Mouse (Mus musculus) midbrain, embryonic 11.5 days (tissue): ENCODE results near the gene Syt1. TPM values are rescaled to one million over a fixed set of nuclear protein-coding genes. Genes with fewer than 3 reads are reported as not detected.

Source experiments
- ATAC-seq: fragments of 200-750 bp; cut with Nextera tagmentation; 2 replicates; pipeline ENCODE4 v1.8.0; 2017; ENCODE audit warnings: moderate TSS enrichment, moderate library complexity; ENCODE audit not compliant: low FRiP score
- DNase-seq: peaks from one replicate; pipeline ENCODE4 v3.0.0; 2015; ENCODE audit warnings: low spot score; ENCODE audit errors: missing footprints
- H3K27ac ChIP-seq: fragments of 300-500 bp; sonication (generic); 2 replicates; pipeline ENCODE4 v1.5.1; 2014; ENCODE audit warnings: low read depth, low read length
- H3K27me3 ChIP-seq: fragments of 300-500 bp; sonication (generic); 2 replicates; pipeline ENCODE4 v1.6.1; 2014; ENCODE audit warnings: mild to moderate bottlenecking, low read length, moderate library complexity, mixed read lengths; ENCODE audit not compliant: control insufficient read depth, insufficient read depth
- H3K36me3 ChIP-seq: fragments of 300-500 bp; sonication (generic); 2 replicates; pipeline ENCODE4 v1.6.1; 2014; ENCODE audit warnings: mild to moderate bottlenecking, low read length, moderate library complexity, mixed read lengths; ENCODE audit not compliant: control insufficient read depth, insufficient read depth
- H3K4me1 ChIP-seq: fragments of 300-500 bp; sonication (generic); 2 replicates; pipeline ENCODE4 v1.6.1; 2014; ENCODE audit warnings: low read length; ENCODE audit not compliant: control insufficient read depth, insufficient read depth
- H3K4me2 ChIP-seq: fragments of 300-500 bp; sonication (generic); 2 replicates; pipeline ENCODE4 v1.6.1; 2014; ENCODE audit warnings: mild to moderate bottlenecking, moderate library complexity
- H3K4me3 ChIP-seq: fragments of 300-500 bp; sonication (generic); 2 replicates; pipeline ENCODE4 v1.5.1; 2014; ENCODE audit warnings: low read depth, low read length
- H3K9ac ChIP-seq: fragments of 300-500 bp; sonication (generic); 2 replicates; pipeline ENCODE4 v1.6.1; 2014; ENCODE audit warnings: low read length
- H3K9me3 ChIP-seq: fragments of 300-500 bp; sonication (generic); 2 replicates; pipeline ENCODE4 v1.6.1; 2016; ENCODE audit warnings: low read length; ENCODE audit not compliant: control insufficient read depth
- WGBS: fragments of 180-500 bp; shearing (Covaris S2); extraction: QIAGEN DNeasy Blood & Tissue Kit; methylation state at CpG from one replicate; pipeline ENCODE4 v1.1.7; 2014; 5-methylcytosine and 5-hydroxymethylcytosine counted together
- polyA plus RNA-seq: library from polyadenylated mRNA; unstranded; fragments of >200 nt; fragmentation: Nextera tagmentation; extraction: Ambion mirVana; gene quantifications from 2 replicates; pipeline ENCODE4 v1.2.1, GENCODE M21; 2014

Syt1 gene
- polyA plus RNA-seq, 1 experiment from 2014 or later, result 18.8 TPM

- Histone ChIP-seq H3K4me2 (no peak overlapping the region), H3K27me3 (no peaks in the 10 kb centered on the region), H3K27ac (no peak overlapping the region), H3K36me3 (no peaks in the 10 kb centered on the region), H3K4me3 (no peak overlapping the region), H3K9ac (no peak overlapping the region), H3K4me1 (no peaks in the 10 kb centered on the region), H3K9me3 (no peaks in the 10 kb centered on the region)
- WGBS, result 80% methylated on average over 4 of the region's 4 CpGs
- DNase-seq (no peak), ATAC-seq (no peak)
Measured at GRCm38 (mm10) chr10:108870586-108870985, 140.2 kb downstream of the Syt1 start.

GRCm38 (mm10) chr10:108868136-108868535 is 142.6 kb downstream of the Syt1 start:
- no peak overlapping the region for H3K4me3 ChIP-seq
- H3K4me2 ChIP-seq, result no peak overlapping the region
- no peaks in the 10 kb centered on the region for H3K36me3 ChIP-seq
- 95% methylated on average over 4 of the region's 4 CpGs for WGBS
- ATAC-seq, result no peak
- H3K4me1 ChIP-seq, result no peaks in the 10 kb centered on the region
- no peak overlapping the region for H3K9ac ChIP-seq
- H3K27me3 ChIP-seq, result no peaks in the 10 kb centered on the region
- H3K9me3 ChIP-seq, result no peaks in the 10 kb centered on the region
- no peak for DNase-seq
- no peak overlapping the region for H3K27ac ChIP-seq

GRCm38 (mm10) chr10:108867202-108867601 is 143.6 kb downstream of the Syt1 start:
- WGBS, result 87% methylated on average over 6 of the region's 6 CpGs
- Histone ChIP-seq H3K9me3 (no peaks in the 10 kb centered on the region), H3K36me3 (no peaks in the 10 kb centered on the region), H3K4me3 (no peak overlapping the region), H3K4me2 (no peak overlapping the region), H3K27me3 (no peaks in the 10 kb centered on the region), H3K27ac (no peak overlapping the region), H3K4me1 (no peaks in the 10 kb centered on the region), H3K9ac (no peak overlapping the region)
- DNase-seq (no peak), ATAC-seq (no peak)

- Histone ChIP-seq H3K27ac (no peak overlapping the region), H3K9me3 (no peaks in the 10 kb centered on the region), H3K27me3 (no peaks in the 10 kb centered on the region), H3K36me3 (no peaks in the 10 kb centered on the region), H3K9ac (no peak overlapping the region), H3K4me3 (no peak overlapping the region), H3K4me2 (no peak overlapping the region), H3K4me1 (no peaks in the 10 kb centered on the region)
- ATAC-seq (no peak), DNase-seq (no peak)
- WGBS, result 92% methylated on average over 4 of the region's 4 CpGs
Measured at GRCm38 (mm10) chr10:108865586-108865985, 145.2 kb downstream of the Syt1 start.

GRCm38 (mm10) chr10:108855986-108856385 is 154.8 kb downstream of the Syt1 start:
- DNase-seq (no peak), ATAC-seq (no peak)
- WGBS, result 90% methylated on average over 6 of the region's 6 CpGs
- H3K4me3 ChIP-seq, result no peak overlapping the region
- no peak overlapping the region for H3K4me2 ChIP-seq
- H3K27ac ChIP-seq, result no peak overlapping the region
- H3K27me3 ChIP-seq, result no peaks in the 10 kb centered on the region
- H3K9me3 ChIP-seq, result no peaks in the 10 kb centered on the region
- no peak overlapping the region for H3K9ac ChIP-seq
- H3K36me3 ChIP-seq, result no peaks in the 10 kb centered on the region
- H3K4me1 ChIP-seq, result no peaks in the 10 kb centered on the region

GRCm38 (mm10) chr10:108852757-108853156 is 158.0 kb downstream of the Syt1 start:
- ATAC-seq (no peak), DNase-seq (no peak)
- Histone ChIP-seq H3K27me3 (no peaks in the 10 kb centered on the region), H3K9ac (no peak overlapping the region), H3K4me2 (no peak overlapping the region), H3K4me1 (no peaks in the 10 kb centered on the region), H3K27ac (no peak overlapping the region), H3K36me3 (no peaks in the 10 kb centered on the region), H3K4me3 (no peak overlapping the region), H3K9me3 (no peaks in the 10 kb centered on the region)
- WGBS, result 90% methylated on average over 4 of the region's 4 CpGs

- H3K36me3 ChIP-seq, result no peaks in the 10 kb centered on the region
- no peaks in the 10 kb centered on the region for H3K27me3 ChIP-seq
- no peak overlapping the region for H3K4me3 ChIP-seq
- WGBS, result 89% methylated on average over 1 of the region's 1 CpGs
- no peak overlapping the region for H3K4me2 ChIP-seq
- ATAC-seq (no peak), DNase-seq (no peak)
- H3K9ac ChIP-seq, result no peak overlapping the region
- H3K9me3 ChIP-seq, result no peaks in the 10 kb centered on the region
- H3K27ac ChIP-seq, result no peak overlapping the region
- no peaks in the 10 kb centered on the region for H3K4me1 ChIP-seq
Measured at GRCm38 (mm10) chr10:108837434-108837833, 173.3 kb downstream of the Syt1 start.

- Histone ChIP-seq H3K4me1 (no peaks in the 10 kb centered on the region), H3K4me3 (no peak overlapping the region), H3K9me3 (no peaks in the 10 kb centered on the region), H3K9ac (no peak overlapping the region), H3K27ac (no peak overlapping the region), H3K4me2 (peak overlapping the region; percentile 32), H3K27me3 (no peaks in the 10 kb centered on the region), H3K36me3 (no peaks in the 10 kb centered on the region)
- DNase-seq, result peak; percentile 87
- ATAC-seq, result peak; percentile 65
- WGBS, result 58% methylated on average over 6 of the region's 6 CpGs
Measured at GRCm38 (mm10) chr10:108832248-108832647, 178.5 kb downstream of the Syt1 start.

- Histone ChIP-seq H3K4me3 (no peak overlapping the region), H3K36me3 (no peaks in the 10 kb centered on the region), H3K4me1 (no peaks in the 10 kb centered on the region), H3K4me2 (peak overlapping the region; percentile 32), H3K27me3 (no peaks in the 10 kb centered on the region), H3K27ac (no peak overlapping the region), H3K9ac (no peak overlapping the region), H3K9me3 (no peaks in the 10 kb centered on the region)
- peak; percentile 84 for ATAC-seq
- DNase-seq, result no peak
- WGBS, result 56% methylated on average over 6 of the region's 6 CpGs
Measured at GRCm38 (mm10) chr10:108831801-108832200, 179.0 kb downstream of the Syt1 start.

- Histone ChIP-seq H3K36me3 (no peaks in the 10 kb centered on the region), H3K27ac (no peak overlapping the region), H3K4me1 (no peaks in the 10 kb centered on the region), H3K9ac (no peak overlapping the region), H3K27me3 (no peaks in the 10 kb centered on the region), H3K4me2 (no peak overlapping the region), H3K9me3 (no peaks in the 10 kb centered on the region), H3K4me3 (no peak overlapping the region)
- no peak for DNase-seq
- ATAC-seq, result no peak
- 95% methylated on average over 6 of the region's 6 CpGs for WGBS
Measured at GRCm38 (mm10) chr10:108822273-108822672, 188.5 kb downstream of the Syt1 start.
